Mouse (Mus musculus) heart, postnatal 0 days (tissue): ENCODE results near the gene Cttnbp2nl.
A peak's percentile ranks its signal among the peaks of the same experiment; 100 is the strongest.

Experiments
- CTCF ChIP-seq: IDR thresholded peaks from 2 replicates; pipeline ENCODE4 v1.5.1; 2016; ENCODE audit warnings: antibody characterized with exemption, control low read depth, low read depth
- EP300 ChIP-seq: IDR thresholded peaks from 2 replicates; pipeline ENCODE4 v1.6.1; 2016; ENCODE audit warnings: antibody characterized with exemption, low read depth

GRCm38 (mm10) chr3:105019826-105020692, 32.9 kb downstream of the Cttnbp2nl start:
- TF ChIP-seq EP300: peak; percentile 98
- TF ChIP-seq CTCF: no peak
